ENCODE assay signal across 8 mouse cellular contexts in the genomic region with DNA sequence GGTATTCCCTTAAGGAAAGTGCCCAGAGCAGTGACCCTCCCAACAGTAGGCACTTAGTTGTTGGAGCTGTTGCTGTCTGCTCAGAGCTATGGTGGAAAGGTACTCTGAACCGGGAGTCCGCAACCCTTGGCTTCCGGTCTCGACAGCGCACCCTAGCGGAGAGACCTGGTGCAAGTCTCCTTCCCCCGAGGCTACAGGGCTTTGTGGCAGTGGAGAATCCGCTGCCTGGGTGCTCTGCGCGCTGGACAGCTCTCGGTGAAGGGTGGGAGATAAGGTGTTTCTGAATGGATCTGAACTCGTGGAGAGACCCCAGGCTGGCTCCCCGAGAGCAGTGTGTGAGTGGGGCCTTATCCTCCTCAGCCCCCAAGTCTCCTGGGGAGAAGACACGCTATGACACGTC. TPM values are rescaled to one million over a fixed set of nuclear protein-coding genes. Genes with fewer than 3 reads are reported as not detected.
DNase-seq lines count a peak whose midpoint lies in the region; ATAC-seq lines count a peak whose summit lies in the region.

No protein-coding gene starts in this region.

- no peaks in the 10 kb centered on the region for H3K36me3 ChIP-seq in hindbrain, embryonic 11.5 days (ENCODE audit: control insufficient read depth, insufficient read depth, low read length)

- H3K4me1 ChIP-seq in hindbrain, embryonic 11.5 days (replicated peaks; ENCODE audit: control insufficient read depth, insufficient read depth, low read length) = peaks cover 3% of the 10 kb centered on the region

- H3K27me3 ChIP-seq in hindbrain, embryonic 11.5 days (ENCODE audit: control insufficient read depth, insufficient read depth, low read length) = no peaks in the 10 kb centered on the region

- peak; percentile 66 for DNase-seq in Muller cell, postnatal 12 days (ENCODE audit: inconsistent ontology term)
- peak; percentile 90 to 94 for DNase-seq in cerebellum, postnatal 10 days
- DNase-seq in frontal cortex, postnatal 10 days (ENCODE audit: low spot score in 2 of 2) = peak; percentile 48 to 73
- peak; percentile 95 for DNase-seq in hindbrain, embryonic 11.5 days (ENCODE audit: low spot score)
- peak; percentile 80 to 81 for DNase-seq in layer of hippocampus, postnatal 14 days (ENCODE audit: low spot score in 2 of 2)
- DNase-seq in lung, postnatal 10 days = peak; percentile 94
- DNase-seq in ovary, postnatal 14 days (ENCODE audit: low spot score) = peak; percentile 85
- peak; percentile 93 to 99 for DNase-seq in thymus, postnatal 10 days (ENCODE audit: low spot score in 2 of 2)

- H3K4me2 ChIP-seq in hindbrain, embryonic 11.5 days (replicated peaks; ENCODE audit: low read depth, low read length) = peak overlapping the region; percentile 48

- ATAC-seq in hindbrain, embryonic 11.5 days (ENCODE audit: low FRiP score) = peak; percentile 33; the same call in 1 of the 2 replicates

- no peak overlapping the region; the same call in 1 of the 2 replicates for H3K27ac ChIP-seq in hindbrain, embryonic 11.5 days (ENCODE audit: low read depth, low read length)

- 2% methylated on average over 15 of the region's 15 CpGs for WGBS in hindbrain, embryonic 11.5 days

- peak overlapping the region; percentile 34; the same call in 1 of the 2 replicates for H3K9ac ChIP-seq in hindbrain, embryonic 11.5 days (ENCODE audit: low read depth, low read length)

- no peaks in the 10 kb centered on the region for H3K9me3 ChIP-seq in hindbrain, embryonic 11.5 days (ENCODE audit: control insufficient read depth, low read length)

- H3K4me3 ChIP-seq in hindbrain, embryonic 11.5 days (ENCODE audit: low read depth, low read length) = peak overlapping the region; percentile 33

RNA-seq across cellular contexts. Expression of gene E2f2, which starts 7.8 kb away (rescaled TPM):
- polyA plus RNA-seq in hindbrain, embryonic 11.5 days (2014; fragmentation: Nextera tagmentation; extraction: Ambion mirVana) = 5.5 and 6.2 TPM in 2 replicates
- total RNA-seq in layer of hippocampus, postnatal 14 days (2021) = 1 to 10 TPM; 1.1 to 1.4 TPM

RNA-seq across cellular contexts. Expression of gene Asap3, which starts 26.2 kb away (rescaled TPM):
- polyA plus RNA-seq in hindbrain, embryonic 11.5 days (2014; fragmentation: Nextera tagmentation; extraction: Ambion mirVana) = 2.5 and 3.3 TPM in 2 replicates
- 1 to 10 TPM; 5.1 to 6.0 TPM for total RNA-seq in layer of hippocampus, postnatal 14 days (2021)

RNA-seq across cellular contexts. Expression of gene Id3, which starts 36.7 kb away (rescaled TPM):
- 453 and 482 TPM in 2 replicates for polyA plus RNA-seq in hindbrain, embryonic 11.5 days (2014; fragmentation: Nextera tagmentation; extraction: Ambion mirVana)
- 10 to 100 TPM; 77.9 to 91.6 TPM for total RNA-seq in layer of hippocampus, postnatal 14 days (2021)
